Mouse (Mus musculus) kidney, embryonic 15.5 days (tissue): ENCODE results near the gene Hist1h2bj. TPM values are rescaled to one million over a fixed set of nuclear protein-coding genes. Genes with fewer than 3 reads are reported as not detected.
A peak's percentile ranks its signal among the peaks of the same experiment; 100 is the strongest.
"Not testable (repeated sequence)": the region's sequence is repeated elsewhere in the genome, so short reads cannot be mapped to it uniquely, and the experiment has no call there.

Experiments used
- ATAC-seq: fragments of 200-750 bp; cut with Nextera tagmentation; replicated peaks from 2 replicates; pipeline ENCODE4 v1.8.0; 2017; ENCODE audit warnings: moderate TSS enrichment; ENCODE audit not compliant: low FRiP score
- H3K27ac ChIP-seq: fragments of 300-500 bp; sonication (generic); 2 replicates; pipeline ENCODE4 v1.5.1; 2015; ENCODE audit warnings: mild to moderate bottlenecking, inconsistent platforms
- H3K27me3 ChIP-seq: fragments of 300-500 bp; sonication (generic); 2 replicates; pipeline ENCODE4 v1.6.1; 2015; ENCODE audit warnings: inconsistent platforms
- H3K36me3 ChIP-seq: fragments of 300-500 bp; sonication (generic); 2 replicates; pipeline ENCODE4 v1.6.1; 2015; ENCODE audit warnings: inconsistent platforms
- H3K4me1 ChIP-seq: fragments of 300-500 bp; sonication (generic); 2 replicates; pipeline ENCODE4 v1.6.1; 2015; ENCODE audit warnings: inconsistent platforms
- H3K4me2 ChIP-seq: fragments of 300-500 bp; sonication (generic); 2 replicates; pipeline ENCODE4 v1.6.1; 2015; ENCODE audit warnings: moderate library complexity, mild to moderate bottlenecking, inconsistent platforms
- H3K4me3 ChIP-seq: fragments of 300-500 bp; sonication (generic); replicated peaks from 2 replicates; pipeline ENCODE4 v1.5.1; 2015; ENCODE audit warnings: mild to moderate bottlenecking, inconsistent platforms
- H3K9ac ChIP-seq: fragments of 300-500 bp; sonication (generic); 2 replicates; pipeline ENCODE4 v1.6.1; 2015; ENCODE audit warnings: mild to moderate bottlenecking, inconsistent platforms
- H3K9me3 ChIP-seq: fragments of 300-500 bp; sonication (generic); replicated peaks from 2 replicates; pipeline ENCODE4 v1.6.1; 2016; ENCODE audit warnings: inconsistent platforms
- WGBS: fragments of 180-500 bp; shearing (Covaris S2); methylation state at CpG from one replicate; pipeline ENCODE4 v1.1.7; 2015; ENCODE audit warnings: mixed read lengths; 5-methylcytosine and 5-hydroxymethylcytosine counted together
- polyA plus RNA-seq: library from polyadenylated mRNA; unstranded; fragments of >200 nt; fragmentation: Nextera tagmentation; extraction: Ambion mirVana; gene quantifications from 2 replicates; pipeline ENCODE4 v1.2.1, GENCODE M21; 2015

Hist1h2bj gene
- polyA plus RNA-seq, 1 experiment from 2014 or later: 19.2 TPM

DNA sequence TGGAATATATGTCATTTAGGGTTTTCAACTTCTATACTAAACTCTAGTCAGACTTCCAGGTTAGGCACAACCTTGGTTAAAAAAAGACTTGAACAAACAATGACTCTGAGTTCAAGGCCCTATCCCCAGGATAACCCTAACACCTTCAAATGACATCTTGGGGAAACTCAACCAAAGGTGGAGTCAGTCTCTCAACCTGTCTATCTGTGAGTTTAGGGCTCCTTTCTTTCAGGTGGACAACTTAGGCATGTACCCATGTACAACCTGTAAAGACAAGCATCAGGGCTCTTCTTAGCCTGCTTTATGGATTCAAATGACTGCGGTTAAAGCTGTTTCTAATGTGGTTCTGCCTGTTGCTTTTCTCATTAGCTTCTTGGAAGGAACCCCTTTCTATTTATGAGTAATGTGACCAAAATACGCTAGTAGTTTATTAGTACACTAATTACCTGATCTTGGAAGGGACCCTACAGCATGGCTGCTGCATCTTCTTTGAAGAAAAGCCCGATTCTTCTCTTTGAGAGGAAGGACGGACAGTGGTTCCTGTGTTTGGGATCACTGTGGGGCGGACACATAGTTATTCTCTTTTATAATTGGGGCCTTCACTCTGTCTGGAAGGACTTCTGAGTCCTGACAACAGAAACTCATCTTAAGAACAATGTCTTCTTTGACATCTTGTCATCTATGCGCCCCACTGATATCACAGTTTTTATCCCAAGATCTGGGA lies 1.6 kb downstream of the Hist1h2bj start:
- 89% methylated on average over 6 of the region's 6 CpGs for WGBS

DNA sequence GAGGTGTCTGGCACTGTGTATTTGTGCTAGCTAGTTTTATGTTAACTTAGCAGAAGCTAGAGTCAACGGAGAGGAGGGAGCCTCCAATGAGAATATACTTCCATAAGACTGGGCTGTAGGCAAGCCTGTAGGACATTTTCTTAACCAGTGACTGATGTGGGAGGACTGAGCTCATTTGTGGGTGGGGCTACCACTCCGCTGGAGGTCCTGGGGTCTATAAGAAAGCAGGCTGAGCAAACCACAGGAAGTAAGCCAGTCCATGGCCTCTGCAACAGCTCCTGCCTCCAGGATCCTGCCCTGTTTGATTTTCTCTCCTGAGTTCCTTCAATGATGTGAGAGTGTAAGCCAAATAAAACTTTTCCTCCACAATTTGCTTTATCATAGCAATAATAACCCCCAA lies 2.3 kb downstream of the Hist1h2bj start:
- ATAC-seq: no peak
- no peak overlapping the region for H3K4me3 ChIP-seq
- no peaks in the 10 kb centered on the region for H3K27me3 ChIP-seq
- H3K4me2 ChIP-seq: no peak overlapping the region
- H3K9ac ChIP-seq: no peak overlapping the region
- 49% methylated on average over 2 of the region's 2 CpGs for WGBS
- peaks cover 17% of the 10 kb centered on the region for H3K4me1 ChIP-seq
- H3K9me3 ChIP-seq: no peaks in the 10 kb centered on the region
- H3K27ac ChIP-seq: no peak overlapping the region
- H3K36me3 ChIP-seq: no peaks in the 10 kb centered on the region

More for the DNA sequence above, 1.6 kb downstream of the Hist1h2bj start:
- H3K4me2 ChIP-seq: peak overlapping the region; percentile 61
- H3K27ac ChIP-seq: peak overlapping the region; percentile 89; the same call in 1 of the 2 replicates
- peaks cover 18% of the 10 kb centered on the region for H3K4me1 ChIP-seq
- peak overlapping the region; percentile 44 for H3K4me3 ChIP-seq
- H3K27me3 ChIP-seq: no peaks in the 10 kb centered on the region
- no peak for ATAC-seq
- H3K36me3 ChIP-seq: no peaks in the 10 kb centered on the region
- H3K9me3 ChIP-seq: no peaks in the 10 kb centered on the region
- no peak overlapping the region for H3K9ac ChIP-seq

DNA sequence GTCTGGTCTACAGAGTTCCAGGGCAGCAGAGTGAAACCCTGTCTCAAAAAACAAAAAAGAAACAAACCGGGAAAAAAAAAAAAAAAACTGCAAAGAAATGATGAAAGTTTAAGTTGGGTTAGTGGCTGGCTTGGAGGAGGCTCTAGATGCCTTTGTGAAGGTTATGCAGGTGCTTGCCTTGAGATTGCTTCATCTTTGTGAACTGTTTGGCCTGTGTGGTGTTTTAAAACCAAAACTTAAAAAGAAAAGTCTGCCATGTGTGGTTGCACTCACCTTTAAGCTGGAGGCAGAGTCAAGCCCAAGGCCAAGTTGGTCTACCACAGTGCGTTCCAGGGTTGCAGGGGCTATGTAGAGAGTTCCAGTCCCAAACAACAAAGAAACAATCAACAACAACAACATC lies 6.0 kb downstream of the Hist1h2bj start:
- ATAC-seq: no peak
- Histone ChIP-seq H3K27me3 (no peaks in the 10 kb centered on the region), H3K27ac (no peak overlapping the region), H3K9me3 (no peaks in the 10 kb centered on the region), H3K4me2 (no peak overlapping the region), H3K4me3 (no peak overlapping the region), H3K9ac (no peak overlapping the region), H3K4me1 (peaks cover 8% of the 10 kb centered on the region), H3K36me3 (no peaks in the 10 kb centered on the region)
- 83% methylated on average over 2 of the region's 2 CpGs for WGBS

DNA sequence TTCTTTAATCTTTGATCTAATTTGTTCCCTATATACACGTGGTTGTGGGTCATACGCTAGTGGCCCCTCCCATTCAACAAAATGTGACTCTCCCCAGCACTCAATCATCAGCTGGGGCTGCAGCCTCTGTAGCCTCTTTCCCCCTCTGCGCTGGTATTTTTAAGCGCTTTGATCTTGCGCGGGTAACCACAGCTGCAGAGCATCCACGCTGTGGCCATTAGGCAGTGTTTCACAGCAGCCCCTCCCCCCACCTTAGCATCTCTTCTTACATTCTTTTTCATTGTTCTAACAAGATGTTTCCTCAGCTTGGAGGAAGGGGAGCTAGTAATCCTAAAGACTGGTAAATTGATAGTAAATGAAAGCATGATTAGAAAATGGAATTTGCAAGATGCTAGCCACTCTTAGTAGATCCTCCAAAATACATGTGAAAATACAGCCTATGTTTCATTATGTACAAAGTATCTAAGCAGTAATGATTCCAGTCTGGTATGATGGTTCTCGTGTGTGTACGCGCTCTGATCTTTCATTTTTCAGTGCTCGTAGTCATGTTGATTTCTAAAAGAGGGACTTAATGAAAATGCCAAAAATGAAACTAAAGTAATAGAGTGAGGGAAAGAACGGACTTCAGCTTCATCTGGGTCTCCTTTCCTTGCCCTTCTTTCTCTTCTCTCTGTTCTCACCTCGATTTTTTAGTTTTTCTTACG lies 6.9 kb downstream of the Hist1h2bj start:
- peak overlapping the region; percentile 19; the same call in 1 of the 2 replicates for H3K9ac ChIP-seq
- H3K9me3 ChIP-seq: no peaks in the 10 kb centered on the region
- H3K27me3 ChIP-seq: no peaks in the 10 kb centered on the region
- peak overlapping the region; percentile 93 for H3K27ac ChIP-seq
- no peaks in the 10 kb centered on the region for H3K36me3 ChIP-seq
- ATAC-seq: peak; percentile 24; the same call in 1 of the 2 replicates
- H3K4me3 ChIP-seq: peak overlapping the region; percentile 59
- WGBS: under 1% methylated on average over 14 of the region's 14 CpGs
- peaks cover 2% of the 10 kb centered on the region; the same call in 1 of the 2 replicates for H3K4me1 ChIP-seq
- peak overlapping the region; percentile 69 for H3K4me2 ChIP-seq

DNA sequence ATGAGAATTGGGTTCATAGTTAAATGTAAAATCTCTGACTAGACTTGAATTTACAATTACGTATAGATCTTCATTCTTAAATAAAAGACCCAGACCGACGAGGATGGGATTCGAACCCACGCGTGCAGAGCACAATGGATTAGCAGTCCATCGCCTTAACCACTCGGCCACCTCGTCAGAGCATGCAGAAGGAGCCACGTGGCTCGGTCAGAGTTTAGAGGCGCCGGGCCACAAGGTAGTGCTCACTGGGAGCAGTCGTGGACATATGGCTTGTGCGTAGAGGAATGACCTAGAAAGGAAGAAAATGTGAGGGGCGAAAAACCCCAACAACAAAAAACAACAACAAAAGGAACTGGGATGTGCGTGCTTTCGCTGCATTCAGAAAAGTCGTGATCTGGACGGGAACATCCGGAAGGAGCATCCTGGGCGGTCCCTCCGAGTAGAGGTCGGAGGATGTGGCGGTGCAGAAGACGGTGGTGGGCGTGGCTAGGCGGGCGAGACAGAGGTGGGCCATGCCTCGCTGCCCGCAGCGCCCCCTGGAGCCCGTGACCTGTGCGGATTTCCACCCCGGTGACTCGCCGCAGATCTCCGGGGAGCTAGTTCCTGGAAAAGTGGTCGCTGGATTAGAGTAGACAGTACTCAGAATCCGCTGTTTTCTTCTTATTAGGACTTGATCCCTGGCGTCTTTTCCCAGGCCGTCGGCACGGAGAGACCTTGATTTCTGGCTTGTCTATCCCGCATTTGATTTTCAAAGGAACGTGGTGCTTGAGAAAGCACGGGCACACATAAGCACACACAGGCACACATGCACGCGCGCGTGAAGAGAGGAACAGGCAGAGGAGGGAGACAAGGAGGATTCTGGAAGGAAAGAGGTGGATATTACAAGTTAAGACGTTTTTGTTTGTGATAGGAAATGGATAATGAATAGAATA lies 7.8 kb downstream of the Hist1h2bj start:
- no peaks in the 10 kb centered on the region for H3K36me3 ChIP-seq
- peak; percentile 96 for ATAC-seq
- H3K4me1 ChIP-seq: peaks cover 2% of the 10 kb centered on the region; the same call in 1 of the 2 replicates
- H3K27ac ChIP-seq: peak overlapping the region; percentile 93
- H3K27me3 ChIP-seq: no peaks in the 10 kb centered on the region
- H3K4me2 ChIP-seq: peak overlapping the region; percentile 69
- under 1% methylated on average over 52 of the region's 52 CpGs for WGBS
- H3K9me3 ChIP-seq: no peaks in the 10 kb centered on the region
- H3K4me3 ChIP-seq: peak overlapping the region; percentile 59
- peak overlapping the region; percentile 60 for H3K9ac ChIP-seq

DNA sequence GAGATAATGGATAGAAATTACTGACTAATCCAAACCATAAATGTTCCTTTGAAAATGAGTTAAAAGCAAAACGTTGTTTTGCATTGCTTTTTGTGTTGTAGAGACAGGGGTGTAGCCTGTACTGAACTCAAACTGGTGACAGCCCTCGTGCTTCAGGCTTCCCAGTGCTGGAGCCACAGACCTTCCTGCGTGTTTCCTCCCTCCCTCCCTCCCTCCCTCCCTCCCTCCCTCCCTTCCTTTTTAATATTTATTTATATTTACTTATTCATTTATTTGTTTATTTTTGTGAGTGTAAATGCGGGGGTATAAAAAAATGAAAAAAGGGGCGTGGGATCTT lies 8.5 kb downstream of the Hist1h2bj start:
- Histone ChIP-seq H3K4me1 (peaks cover 2% of the 10 kb centered on the region; the same call in 1 of the 2 replicates), H3K9me3 (no peaks in the 10 kb centered on the region), H3K9ac (peak overlapping the region; percentile 60), H3K27ac (peak overlapping the region; percentile 93), H3K4me2 (peak overlapping the region; percentile 69), H3K4me3 (peak overlapping the region; percentile 59), H3K27me3 (no peaks in the 10 kb centered on the region), H3K36me3 (no peaks in the 10 kb centered on the region)
- no peak for ATAC-seq
- WGBS: 11% methylated on average over 5 of the region's 5 CpGs

DNA sequence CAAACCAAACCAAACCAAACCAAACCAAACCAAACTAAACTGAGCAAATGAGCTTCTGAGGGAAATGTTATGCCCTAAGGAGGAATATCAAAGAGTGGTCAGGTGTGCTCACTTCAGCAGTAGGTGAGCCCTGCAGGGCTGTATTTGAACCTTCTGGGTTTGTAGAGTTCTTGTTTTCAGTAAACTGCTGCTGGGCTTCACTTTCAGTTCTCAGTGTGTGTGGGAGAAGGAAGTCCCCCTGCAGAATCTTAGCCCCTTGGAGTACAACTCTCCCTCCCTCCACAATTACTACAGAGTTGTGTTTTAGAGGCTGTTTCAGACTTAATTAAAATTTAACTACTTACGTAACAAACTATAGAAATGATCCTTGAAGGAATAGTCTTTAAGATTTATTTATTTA lies 10.7 kb downstream of the Hist1h2bj start:
- H3K4me1 ChIP-seq: peaks cover 2% of the 10 kb centered on the region; the same call in 1 of the 2 replicates
- H3K27ac ChIP-seq: no peak overlapping the region
- H3K4me3 ChIP-seq: no peak overlapping the region
- no peaks in the 10 kb centered on the region for H3K9me3 ChIP-seq
- 97% methylated on average over 1 of the region's 1 CpGs for WGBS
- no peak overlapping the region for H3K9ac ChIP-seq
- no peak for ATAC-seq
- H3K36me3 ChIP-seq: no peaks in the 10 kb centered on the region
- H3K27me3 ChIP-seq: no peaks in the 10 kb centered on the region
- no peak overlapping the region for H3K4me2 ChIP-seq

DNA sequence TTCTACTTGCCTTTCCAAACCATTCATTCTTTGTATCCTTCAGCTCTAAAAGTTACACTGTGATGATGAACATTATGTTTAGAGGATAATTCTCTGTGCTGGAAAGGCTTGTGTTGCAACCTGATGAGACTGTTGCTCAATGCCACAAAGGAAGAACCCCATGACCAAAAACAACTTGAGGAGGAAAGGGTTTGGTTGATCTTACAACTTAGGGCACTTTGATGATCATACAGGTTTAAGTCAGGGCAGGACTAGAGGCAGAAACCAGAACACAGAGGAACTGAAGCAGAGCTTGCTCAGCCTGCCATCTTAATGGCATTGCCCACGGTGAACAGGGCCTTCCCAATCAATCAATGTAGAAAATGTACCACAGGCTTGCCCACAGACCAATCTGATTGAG lies 18.4 kb downstream of the Hist1h2bj start:
- ATAC-seq: no peak
- WGBS: 79% methylated on average over 1 of the region's 1 CpGs

DNA sequence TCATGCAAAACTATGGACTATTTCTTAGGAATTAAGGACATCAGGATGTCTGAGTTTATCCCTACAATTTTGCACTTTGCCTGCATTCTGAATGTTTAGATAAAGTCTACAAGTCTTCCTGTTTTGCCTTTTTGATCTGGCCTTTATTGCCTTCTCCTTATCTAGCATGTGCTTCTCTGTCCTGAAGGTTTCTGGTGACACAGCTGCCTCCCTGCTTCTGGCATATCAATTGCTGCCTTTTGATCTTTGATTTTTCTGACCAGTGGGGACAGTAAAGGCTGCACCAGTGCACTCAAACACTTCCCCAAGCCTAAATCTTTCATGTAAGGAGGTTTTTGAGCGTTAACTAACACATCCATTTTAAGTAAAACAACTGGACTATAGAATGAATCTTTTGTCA lies 20.5 kb downstream of the Hist1h2bj start:
- Histone ChIP-seq H3K4me3 (no peak overlapping the region), H3K4me1 (no peaks in the 10 kb centered on the region), H3K9me3 (no peaks in the 10 kb centered on the region), H3K27me3 (no peaks in the 10 kb centered on the region), H3K36me3 (no peaks in the 10 kb centered on the region), H3K27ac (no peak overlapping the region), H3K4me2 (no peak overlapping the region), H3K9ac (no peak overlapping the region)
- ATAC-seq: no peak
- 44% methylated on average over 1 of the region's 1 CpGs for WGBS

More for the DNA sequence above, 18.4 kb downstream of the Hist1h2bj start:
- Histone ChIP-seq H3K27ac (no peak overlapping the region), H3K4me3 (no peak overlapping the region), H3K27me3 (no peaks in the 10 kb centered on the region), H3K4me2 (no peak overlapping the region), H3K9me3 (no peaks in the 10 kb centered on the region), H3K9ac (no peak overlapping the region), H3K36me3 (no peaks in the 10 kb centered on the region), H3K4me1 (no peaks in the 10 kb centered on the region)

DNA sequence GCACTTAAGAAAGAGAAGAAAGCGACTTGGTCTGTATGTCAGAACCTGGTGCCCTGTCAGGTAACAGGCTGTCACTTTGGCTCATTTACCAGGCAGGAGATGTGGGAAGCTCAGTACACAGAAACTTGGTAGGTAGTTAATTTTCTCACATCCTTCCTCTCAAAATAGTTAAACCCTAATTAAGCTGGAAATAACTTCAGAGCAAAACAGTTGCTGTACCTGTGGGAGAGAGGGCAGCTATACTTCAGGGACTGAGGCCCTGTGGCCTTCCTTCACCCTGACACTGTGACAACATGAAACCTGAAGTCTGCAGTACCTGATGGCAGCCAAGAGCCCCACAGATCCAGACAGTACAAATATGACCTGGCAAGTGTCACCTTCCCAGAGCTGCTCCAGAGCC lies 41.1 kb downstream of the Hist1h2bj start, which contains the start of gene Vmn1r188:
Gene Vmn1r188, plus strand, starts transcription at position 301 of the 400 bp plus-strand sequence.
- not testable (repeated sequence) for H3K4me1 ChIP-seq, H3K9ac ChIP-seq, H3K9me3 ChIP-seq, H3K4me2 ChIP-seq, H3K36me3 ChIP-seq, H3K27me3 ChIP-seq, H3K27ac ChIP-seq, H3K4me3 ChIP-seq, ATAC-seq
- WGBS: 82% methylated on average over 1 of the region's 1 CpGs
